Mouse (Mus musculus) hindbrain, embryonic 14.5 days (tissue): ENCODE measurements around the gene Frat2. TPM values are rescaled to one million over a fixed set of nuclear protein-coding genes. Genes with fewer than 3 reads are reported as not detected.

Source experiments
- ATAC-seq: fragments of 200-750 bp; cut with Nextera tagmentation; 2 replicates; pipeline ENCODE4 v1.8.0; 2017; ENCODE audit warnings: moderate number of reproducible peaks, mild to moderate bottlenecking, moderate TSS enrichment, moderate library complexity; ENCODE audit not compliant: low FRiP score
- DNase-seq: peaks from one replicate; pipeline ENCODE4 v3.0.0-alpha.2; 2015; ENCODE audit warnings: low spot score
- H3K27ac ChIP-seq: fragments of 300-500 bp; sonication (generic); 2 replicates; pipeline ENCODE4 v1.5.1; 2014; ENCODE audit warnings: mild to moderate bottlenecking, moderate library complexity
- H3K27me3 ChIP-seq: fragments of 300-500 bp; sonication (generic); 2 replicates; pipeline ENCODE4 v1.6.1; 2014; ENCODE audit warnings: mild to moderate bottlenecking, low read length, mixed read lengths; ENCODE audit not compliant: control insufficient read depth, insufficient read depth
- H3K36me3 ChIP-seq: fragments of 300-500 bp; sonication (generic); replicated peaks from 2 replicates; pipeline ENCODE4 v1.6.1; 2014; ENCODE audit not compliant: control insufficient read depth, insufficient read depth
- H3K4me1 ChIP-seq: fragments of 300-500 bp; sonication (generic); replicated peaks from 2 replicates; pipeline ENCODE4 v1.6.1; 2014; ENCODE audit warnings: antibody characterized with exemption, low read length, mixed read lengths; ENCODE audit not compliant: control insufficient read depth, insufficient read depth
- H3K4me2 ChIP-seq: fragments of 300-500 bp; sonication (generic); replicated peaks from 2 replicates; pipeline ENCODE4 v1.6.1; 2014; ENCODE audit warnings: mild to moderate bottlenecking, moderate library complexity
- H3K4me3 ChIP-seq: fragments of 300-500 bp; sonication (generic); replicated peaks from 2 replicates; pipeline ENCODE4 v1.5.1; 2014; ENCODE audit warnings: mild to moderate bottlenecking, low read length
- H3K9ac ChIP-seq: fragments of 300-500 bp; sonication (generic); 2 replicates; pipeline ENCODE4 v1.6.1; 2014
- H3K9me3 ChIP-seq: fragments of 300-500 bp; sonication (generic); 2 replicates; pipeline ENCODE4 v1.6.1; 2016; ENCODE audit warnings: low read length; ENCODE audit not compliant: control insufficient read depth
- WGBS: fragments of 180-500 bp; shearing (Covaris S2); extraction: QIAGEN DNeasy Blood & Tissue Kit; methylation state at CpG from one replicate; pipeline ENCODE4 v1.1.7; 2014; 5-methylcytosine and 5-hydroxymethylcytosine counted together
- polyA plus RNA-seq: library from polyadenylated mRNA; unstranded; fragments of >200 nt; fragmentation: Nextera tagmentation; extraction: Ambion mirVana; gene quantifications from 2 replicates; pipeline ENCODE4 v1.2.1, GENCODE M21; 2014

Gene Frat2
- 5.4 and 5.5 TPM in 2 replicates for polyA plus RNA-seq

- H3K27ac ChIP-seq, result peak within 1 kb of the TSS; percentile 91
- H3K27me3 ChIP-seq, result no peaks in the 10 kb centered on the region
- H3K9me3 ChIP-seq, result no peaks in the 10 kb centered on the region
- H3K4me3 ChIP-seq, result peak within 1 kb of the TSS; percentile 84
- no peaks in the 10 kb centered on the region for H3K36me3 ChIP-seq
- H3K4me2 ChIP-seq, result peak within 1 kb of the TSS; percentile 69
- WGBS, result under 1% methylated on average over 72 of the region's 72 CpGs
- peak within 1 kb of the TSS; percentile 67 for H3K9ac ChIP-seq
- ATAC-seq (peak; percentile 95), DNase-seq (peak; percentile 85)
- peaks cover 36% of the 10 kb centered on the region for H3K4me1 ChIP-seq
Observed at GRCm38 (mm10) chr19:41847992-41848851, at the start of gene Frat2. Gene Frat2, minus strand, starts transcription at chr19:41848132.

DNA sequence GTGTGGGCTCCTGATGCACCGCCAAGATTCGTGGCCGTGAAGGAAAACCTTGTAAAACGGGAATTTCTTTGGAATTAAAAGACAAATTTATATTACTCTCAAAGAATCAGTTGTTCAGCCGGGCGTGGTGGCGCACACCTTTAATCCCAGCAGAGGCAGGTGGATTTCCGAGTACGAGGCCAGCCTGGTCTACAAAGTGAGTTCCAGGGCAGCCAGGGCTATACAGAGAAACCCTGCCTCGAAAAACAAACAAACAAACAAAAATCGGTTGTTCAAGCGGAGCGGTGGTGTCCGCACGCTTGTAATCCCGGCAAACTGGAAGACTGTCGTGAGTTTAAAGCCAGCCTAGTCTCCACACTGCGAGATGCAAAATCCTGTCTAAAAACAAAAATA, 48.4 kb upstream of the Frat2 start:
- WGBS, result 17% methylated on average over 18 of the region's 18 CpGs
- Histone ChIP-seq H3K9ac (peak overlapping the region; percentile 53), H3K4me2 (peak overlapping the region; percentile 90)

DNA sequence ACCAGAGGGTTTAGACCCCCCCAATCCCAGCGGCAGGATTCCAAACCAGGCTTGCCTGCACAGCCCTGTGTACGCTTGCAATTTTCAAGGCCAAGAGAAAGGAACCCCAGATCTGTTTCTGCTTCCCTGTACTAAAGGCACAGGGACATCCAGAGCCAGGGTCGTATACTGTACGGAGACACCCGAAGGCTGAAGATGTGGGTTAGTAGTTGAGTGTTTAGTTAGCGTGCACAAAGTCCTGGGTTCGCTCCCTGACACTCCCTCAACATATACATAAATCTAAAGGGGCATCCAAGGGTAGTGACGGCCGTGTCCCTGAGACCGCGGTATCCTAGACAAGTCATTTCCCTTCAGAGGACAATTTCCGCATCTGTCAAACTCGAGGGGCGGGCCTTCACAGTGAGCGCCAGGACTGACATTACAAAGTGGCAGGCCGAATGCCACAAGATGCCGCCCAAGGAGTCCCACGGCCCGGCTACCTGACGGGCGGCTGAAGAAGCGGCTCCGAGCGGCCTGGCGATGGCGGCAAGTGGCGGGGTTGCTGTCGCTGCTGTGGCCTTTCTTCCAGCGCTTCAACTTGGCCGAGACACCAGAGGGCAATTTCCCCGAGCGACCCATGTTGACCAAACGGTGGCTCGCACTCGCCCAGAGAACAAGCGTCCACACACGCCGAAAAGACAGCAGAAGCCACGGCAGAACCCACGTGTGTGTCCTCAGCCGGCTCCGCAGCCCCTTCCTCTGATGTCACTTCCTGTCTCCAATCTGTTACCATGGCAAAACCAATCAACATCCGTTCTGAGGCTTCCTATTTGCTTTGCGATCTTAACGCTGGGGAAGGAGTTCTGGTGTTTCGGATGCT, 47.8 kb upstream of the Frat2 start, which contains the start of gene Rrp12:
TSS of gene Rrp12 (minus strand) at position 714 of the 859 bp plus-strand sequence.
- H3K36me3 ChIP-seq, result peaks cover 14% of the 10 kb centered on the region
- peak within 1 kb of the TSS; percentile 62 for H3K9ac ChIP-seq
- peak within 1 kb of the TSS; percentile 29; the same call in 1 of the 2 replicates for H3K27ac ChIP-seq
- ATAC-seq (peak; percentile 96), DNase-seq (peak; percentile 98)
- WGBS, result 1% methylated on average over 46 of the region's 46 CpGs
- peak within 1 kb of the TSS; percentile 90 for H3K4me2 ChIP-seq
- H3K4me1 ChIP-seq, result peaks cover 17% of the 10 kb centered on the region
- H3K9me3 ChIP-seq, result no peaks in the 10 kb centered on the region
- H3K27me3 ChIP-seq, result no peaks in the 10 kb centered on the region
- peak within 1 kb of the TSS; percentile 76 for H3K4me3 ChIP-seq

More for the DNA sequence above, 48.4 kb upstream of the Frat2 start:
- Histone ChIP-seq H3K27ac (no peak overlapping the region), H3K4me1 (peaks cover 17% of the 10 kb centered on the region), H3K36me3 (peaks cover 8% of the 10 kb centered on the region), H3K27me3 (no peaks in the 10 kb centered on the region), H3K4me3 (peak overlapping the region; percentile 76), H3K9me3 (no peaks in the 10 kb centered on the region)
- no peak for DNase-seq
- peak; percentile 25; the same call in 1 of the 2 replicates for ATAC-seq

- 51% methylated on average over 7 of the region's 7 CpGs for WGBS
- no peak for ATAC-seq
- Histone ChIP-seq H3K4me3 (peak overlapping the region; percentile 76), H3K9ac (peak overlapping the region; percentile 62), H3K36me3 (peaks cover 21% of the 10 kb centered on the region), H3K9me3 (no peaks in the 10 kb centered on the region), H3K27ac (no peak overlapping the region), H3K4me2 (peak overlapping the region; percentile 90), H3K4me1 (peaks cover 17% of the 10 kb centered on the region), H3K27me3 (no peaks in the 10 kb centered on the region)
- no peak for DNase-seq
Observed at GRCm38 (mm10) chr19:41894959-41895358, 47.0 kb upstream of the Frat2 start.

GRCm38 (mm10) chr19:41888191-41888590, 40.3 kb upstream of the Frat2 start:
- Histone ChIP-seq H3K4me3 (no peak overlapping the region), H3K27ac (no peak overlapping the region), H3K36me3 (peaks cover 87% of the 10 kb centered on the region), H3K4me1 (no peaks in the 10 kb centered on the region), H3K9ac (no peak overlapping the region), H3K27me3 (no peaks in the 10 kb centered on the region), H3K9me3 (no peaks in the 10 kb centered on the region), H3K4me2 (no peak overlapping the region)
- DNase-seq (no peak), ATAC-seq (no peak)

DNA sequence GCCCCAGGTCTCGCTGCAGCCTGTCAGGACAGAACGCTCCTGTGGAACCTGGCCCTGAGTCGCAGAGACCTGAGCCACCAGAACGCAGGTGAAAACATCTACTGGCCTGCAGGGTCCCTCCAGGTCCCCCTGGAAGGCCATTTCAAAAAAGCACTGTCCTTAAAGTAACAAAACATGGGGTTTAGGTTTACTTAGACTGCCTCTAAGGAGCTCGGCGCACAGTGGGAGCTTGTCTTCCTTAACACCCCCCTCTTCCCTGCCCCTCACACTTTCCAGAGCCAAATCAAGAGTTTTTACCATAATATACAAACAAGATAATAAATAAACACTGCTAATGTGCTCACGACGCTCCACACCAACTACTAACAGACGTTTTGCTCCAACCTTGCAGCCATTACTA, 36.0 kb upstream of the Frat2 start:
- WGBS, result 94% methylated on average over 9 of the region's 9 CpGs
- no peak overlapping the region for H3K4me2 ChIP-seq
- no peak overlapping the region for H3K9ac ChIP-seq
- no peak for DNase-seq
- H3K4me1 ChIP-seq, result no peaks in the 10 kb centered on the region
- peaks cover 94% of the 10 kb centered on the region for H3K36me3 ChIP-seq
- H3K27me3 ChIP-seq, result no peaks in the 10 kb centered on the region
- H3K9me3 ChIP-seq, result no peaks in the 10 kb centered on the region
- no peak overlapping the region for H3K4me3 ChIP-seq
- no peak for ATAC-seq
- H3K27ac ChIP-seq, result no peak overlapping the region

GRCm38 (mm10) chr19:41881842-41882241, 33.9 kb upstream of the Frat2 start:
- WGBS, result 95% methylated on average over 4 of the region's 4 CpGs

DNA sequence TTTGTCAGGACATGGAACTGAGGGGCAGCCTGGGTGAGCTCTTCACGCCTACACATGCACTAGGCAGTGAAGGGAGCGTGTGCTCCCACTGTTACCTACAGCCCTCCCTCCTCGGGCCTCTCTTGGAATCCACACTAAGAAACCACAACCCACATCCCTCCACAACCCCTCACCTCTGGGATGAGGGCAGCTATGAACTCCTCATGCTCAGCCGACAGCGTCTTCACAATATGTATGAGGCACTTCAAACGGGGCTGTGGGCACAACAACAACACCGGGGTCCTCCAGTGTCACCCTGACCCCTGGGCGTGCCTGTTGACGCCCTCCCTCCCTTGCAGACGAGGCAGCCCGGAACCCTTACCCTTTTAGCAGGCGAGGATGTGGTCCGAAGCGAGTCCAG, 26.4 kb upstream of the Frat2 start:
- Histone ChIP-seq H3K9me3 (no peaks in the 10 kb centered on the region), H3K36me3 (peaks cover 80% of the 10 kb centered on the region), H3K4me1 (no peaks in the 10 kb centered on the region), H3K4me2 (no peak overlapping the region), H3K27ac (no peak overlapping the region), H3K4me3 (no peak overlapping the region), H3K27me3 (no peaks in the 10 kb centered on the region), H3K9ac (no peak overlapping the region)
- WGBS, result 94% methylated on average over 14 of the region's 14 CpGs
- ATAC-seq (no peak), DNase-seq (no peak)

More at GRCm38 (mm10) chr19:41881842-41882241, 33.9 kb upstream of the Frat2 start:
- no peaks in the 10 kb centered on the region for H3K4me1 ChIP-seq
- no peaks in the 10 kb centered on the region for H3K27me3 ChIP-seq
- DNase-seq (no peak), ATAC-seq (no peak)
- H3K36me3 ChIP-seq, result peaks cover 88% of the 10 kb centered on the region
- no peaks in the 10 kb centered on the region for H3K9me3 ChIP-seq
- no peak overlapping the region for H3K4me3 ChIP-seq
- no peak overlapping the region for H3K27ac ChIP-seq
- H3K4me2 ChIP-seq, result no peak overlapping the region
- H3K9ac ChIP-seq, result no peak overlapping the region

DNA sequence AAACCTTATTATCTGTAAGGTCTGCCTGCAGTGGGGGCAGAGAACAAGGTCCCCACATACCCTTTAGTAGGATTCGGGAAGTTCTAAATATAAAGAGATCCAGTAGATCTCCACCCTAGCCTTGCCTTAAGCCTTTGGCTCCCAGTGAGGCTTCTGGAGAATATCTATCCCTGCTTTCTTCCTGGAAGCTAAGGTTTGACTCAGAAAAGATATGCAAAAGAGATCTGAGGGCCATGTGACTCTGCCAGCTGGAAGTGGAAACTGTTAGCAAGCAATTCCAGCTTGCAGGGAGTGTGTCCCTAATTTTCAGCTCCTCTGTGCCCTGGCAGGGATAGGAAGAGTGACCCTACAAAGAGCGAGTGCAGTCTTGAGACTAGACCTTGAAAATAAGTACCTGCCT, 24.4 kb upstream of the Frat2 start:
- Histone ChIP-seq H3K4me2 (no peak overlapping the region), H3K9me3 (no peaks in the 10 kb centered on the region), H3K9ac (no peak overlapping the region), H3K27ac (no peak overlapping the region), H3K4me1 (no peaks in the 10 kb centered on the region), H3K36me3 (peaks cover 86% of the 10 kb centered on the region), H3K27me3 (no peaks in the 10 kb centered on the region), H3K4me3 (no peak overlapping the region)
- WGBS, result 86% methylated on average over 2 of the region's 2 CpGs
- ATAC-seq (no peak), DNase-seq (no peak)
